Mouse (Mus musculus): Measurements from ENCODE around the gene Heatr5a. TPM values are rescaled to one million over a fixed set of nuclear protein-coding genes. Genes with fewer than 3 reads are reported as not detected.

Gene Heatr5a
- total and polyA plus RNA-seq, 3 experiments: 20.6 to 23.6 (median 21.4) TPM

GRCm38 (mm10) chr12:51856768-51857295, 114.3 kb downstream of the Heatr5a start:
- intact Hi-C loops (cut with DNase I): no loop called here
- TF ChIP-seq POLR2A (IDR thresholded peaks at IDR 0.05; ENCODE audit: insufficient read depth, low read depth, low read length) (no peak), EP300 (IDR thresholded peaks at IDR 0.05; ENCODE audit: insufficient read depth, low read depth, low read length) (no peak), CTCF (IDR thresholded peaks at IDR 0.05) (no peak)
- Histone ChIP-seq H3K36me3 (ENCODE audit: control insufficient read depth, insufficient read depth, low read length) (no peaks in the 10 kb centered on the region), H3K27ac (no peak overlapping the region), H3K4me3 (no peak overlapping the region), H3K27me3 (ENCODE audit: control insufficient read depth, insufficient read depth, low read length) (no peaks in the 10 kb centered on the region), H3K79me2 (replicated peaks; ENCODE audit: control insufficient read depth, insufficient read depth, low read length) (no peaks in the 10 kb centered on the region), H3K9ac (ENCODE audit: low read depth, low read length) (no peak overlapping the region), H3K4me1 (ENCODE audit: control insufficient read depth, insufficient read depth, low read length) (no peaks in the 10 kb centered on the region)
- WGBS: 52% methylated on average over 8 of the region's 8 CpGs
- DNase-seq: no peak

GRCm38 (mm10) chr12:51855872-51856271, 115.2 kb downstream of the Heatr5a start:
- TF ChIP-seq CTCF (IDR thresholded peaks at IDR 0.05) (no peak), POLR2A (IDR thresholded peaks at IDR 0.05; ENCODE audit: insufficient read depth, low read depth, low read length) (no peak), EP300 (IDR thresholded peaks at IDR 0.05; ENCODE audit: insufficient read depth, low read depth, low read length) (no peak)
- Histone ChIP-seq H3K4me3 (no peak overlapping the region), H3K4me1 (ENCODE audit: control insufficient read depth, insufficient read depth, low read length) (no peaks in the 10 kb centered on the region), H3K27ac (no peak overlapping the region), H3K36me3 (ENCODE audit: control insufficient read depth, insufficient read depth, low read length) (no peaks in the 10 kb centered on the region), H3K79me2 (replicated peaks; ENCODE audit: control insufficient read depth, insufficient read depth, low read length) (no peaks in the 10 kb centered on the region), H3K9ac (ENCODE audit: low read depth, low read length) (no peak overlapping the region), H3K27me3 (ENCODE audit: control insufficient read depth, insufficient read depth, low read length) (no peaks in the 10 kb centered on the region)
- DNase-seq: no peak
- WGBS: 85% methylated on average over 2 of the region's 2 CpGs
- intact Hi-C loops (cut with DNase I): no loop called here

GRCm38 (mm10) chr12:51855453-51855852, 115.7 kb downstream of the Heatr5a start:
- no peaks in the 10 kb centered on the region for H3K36me3 ChIP-seq (ENCODE audit: control insufficient read depth, insufficient read depth, low read length)
- H3K27ac ChIP-seq: no peak overlapping the region
- H3K4me3 ChIP-seq: no peak overlapping the region
- DNase-seq: no peak
- TF ChIP-seq CTCF (IDR thresholded peaks at IDR 0.05): no peak
- 73% methylated on average over 7 of the region's 7 CpGs for WGBS
- no peaks in the 10 kb centered on the region for H3K27me3 ChIP-seq (ENCODE audit: control insufficient read depth, insufficient read depth, low read length)
- intact Hi-C loops (cut with DNase I): no loop called here
- H3K4me1 ChIP-seq (ENCODE audit: control insufficient read depth, insufficient read depth, low read length): no peaks in the 10 kb centered on the region
- no peaks in the 10 kb centered on the region for H3K79me2 ChIP-seq (replicated peaks; ENCODE audit: control insufficient read depth, insufficient read depth, low read length)
- no peak overlapping the region for H3K9ac ChIP-seq (ENCODE audit: low read depth, low read length)

GRCm38 (mm10) chr12:51851617-51852016, 119.5 kb downstream of the Heatr5a start:
- no peak for TF ChIP-seq POLR2A (IDR thresholded peaks at IDR 0.05; ENCODE audit: insufficient read depth, low read depth, low read length)
- no peak for TF ChIP-seq EP300 (IDR thresholded peaks at IDR 0.05; ENCODE audit: insufficient read depth, low read depth, low read length)
- TF ChIP-seq CTCF (IDR thresholded peaks at IDR 0.05): no peak
- Histone ChIP-seq H3K4me1 (ENCODE audit: control insufficient read depth, insufficient read depth, low read length) (peaks cover 2% of the 10 kb centered on the region; the same call in 1 of the 2 replicates), H3K27ac (no peak overlapping the region), H3K4me3 (no peak overlapping the region), H3K36me3 (ENCODE audit: control insufficient read depth, insufficient read depth, low read length) (no peaks in the 10 kb centered on the region), H3K79me2 (replicated peaks; ENCODE audit: control insufficient read depth, insufficient read depth, low read length) (no peaks in the 10 kb centered on the region), H3K9ac (ENCODE audit: low read depth, low read length) (no peak overlapping the region), H3K27me3 (ENCODE audit: control insufficient read depth, insufficient read depth, low read length) (no peaks in the 10 kb centered on the region)
- no peak for DNase-seq
- intact Hi-C loops (cut with DNase I): no loop called here
- 70% methylated on average over 4 of the region's 4 CpGs for WGBS

- 87% methylated on average over 3 of the region's 3 CpGs for WGBS
- DNase-seq: no peak
- Histone ChIP-seq H3K4me3 (no peak overlapping the region), H3K4me1 (ENCODE audit: control insufficient read depth, insufficient read depth, low read length) (peaks cover 2% of the 10 kb centered on the region; the same call in 1 of the 2 replicates), H3K27me3 (ENCODE audit: control insufficient read depth, insufficient read depth, low read length) (no peaks in the 10 kb centered on the region), H3K79me2 (replicated peaks; ENCODE audit: control insufficient read depth, insufficient read depth, low read length) (no peaks in the 10 kb centered on the region), H3K9ac (ENCODE audit: low read depth, low read length) (no peak overlapping the region), H3K36me3 (ENCODE audit: control insufficient read depth, insufficient read depth, low read length) (no peaks in the 10 kb centered on the region), H3K27ac (no peak overlapping the region)
- no peak for TF ChIP-seq EP300 (IDR thresholded peaks at IDR 0.05; ENCODE audit: insufficient read depth, low read depth, low read length)
- TF ChIP-seq POLR2A (IDR thresholded peaks at IDR 0.05; ENCODE audit: insufficient read depth, low read depth, low read length): no peak
- no peak for TF ChIP-seq CTCF (IDR thresholded peaks at IDR 0.05)
- intact Hi-C loops (cut with DNase I): no loop called here
These were observed 120.0 kb downstream of the Heatr5a start for GRCm38 (mm10) chr12:51851155-51851554.

- no peaks in the 10 kb centered on the region for H3K36me3 ChIP-seq (ENCODE audit: control insufficient read depth, insufficient read depth, low read length)
- WGBS: 85% methylated on average over 4 of the region's 4 CpGs
- no peaks in the 10 kb centered on the region for H3K27me3 ChIP-seq (ENCODE audit: control insufficient read depth, insufficient read depth, low read length)
- no peak for TF ChIP-seq CTCF (IDR thresholded peaks at IDR 0.05)
- no peak for TF ChIP-seq EP300 (IDR thresholded peaks at IDR 0.05; ENCODE audit: insufficient read depth, low read depth, low read length)
- TF ChIP-seq POLR2A (IDR thresholded peaks at IDR 0.05; ENCODE audit: insufficient read depth, low read depth, low read length): no peak
- H3K4me3 ChIP-seq: no peak overlapping the region
- peaks cover 2% of the 10 kb centered on the region; the same call in 1 of the 2 replicates for H3K4me1 ChIP-seq (ENCODE audit: control insufficient read depth, insufficient read depth, low read length)
- no peak overlapping the region for H3K9ac ChIP-seq (ENCODE audit: low read depth, low read length)
- H3K27ac ChIP-seq: no peak overlapping the region
- DNase-seq: no peak
- no peaks in the 10 kb centered on the region for H3K79me2 ChIP-seq (replicated peaks; ENCODE audit: control insufficient read depth, insufficient read depth, low read length)
- intact Hi-C loops (cut with DNase I): no loop called here
These were observed 120.8 kb downstream of the Heatr5a start for GRCm38 (mm10) chr12:51850339-51850738.
